Mouse (Mus musculus) lung, postnatal 10 days (tissue): Measurements from ENCODE around the gene Gpr34.

ENCODE experiments used
- DNase-seq: peaks from one replicate; pipeline ENCODE4 v3.0.0; 2021

The Gpr34 gene

DNA sequence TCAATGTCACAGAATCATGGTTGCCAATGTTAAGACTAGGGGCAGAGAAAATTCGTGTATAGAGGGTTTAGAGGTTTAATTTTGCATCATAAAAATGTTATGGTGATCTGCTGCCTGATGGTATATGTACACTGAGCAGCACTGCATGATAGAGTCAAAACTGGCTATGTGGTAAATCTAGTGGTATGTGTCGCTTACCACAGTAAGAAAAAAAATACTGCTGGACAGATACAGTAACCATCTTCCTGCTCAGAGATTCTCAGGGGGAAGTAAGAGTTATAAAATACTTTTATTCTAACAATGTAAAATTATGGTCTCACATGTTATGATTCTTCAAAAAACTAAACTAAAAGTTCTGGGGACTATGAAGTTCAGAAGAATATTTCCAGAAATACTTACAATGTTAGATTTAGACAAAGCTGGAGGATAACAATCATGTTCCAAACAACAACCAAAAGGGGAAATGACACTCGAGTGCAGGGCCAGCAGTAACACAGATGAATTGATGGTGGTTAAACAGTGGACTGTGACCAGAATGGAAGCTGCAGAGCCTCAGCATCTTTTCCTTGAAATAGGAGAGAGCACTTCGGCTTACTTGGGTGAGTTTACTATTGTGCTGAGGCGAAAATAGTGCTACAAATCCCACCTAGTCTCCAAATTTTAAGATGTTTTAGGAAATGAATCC lies at the start of gene Gpr34:
Gpr34 (plus strand) TSS at position 491 of the 685 bp plus-strand sequence.
- no peak for DNase-seq

DNA sequence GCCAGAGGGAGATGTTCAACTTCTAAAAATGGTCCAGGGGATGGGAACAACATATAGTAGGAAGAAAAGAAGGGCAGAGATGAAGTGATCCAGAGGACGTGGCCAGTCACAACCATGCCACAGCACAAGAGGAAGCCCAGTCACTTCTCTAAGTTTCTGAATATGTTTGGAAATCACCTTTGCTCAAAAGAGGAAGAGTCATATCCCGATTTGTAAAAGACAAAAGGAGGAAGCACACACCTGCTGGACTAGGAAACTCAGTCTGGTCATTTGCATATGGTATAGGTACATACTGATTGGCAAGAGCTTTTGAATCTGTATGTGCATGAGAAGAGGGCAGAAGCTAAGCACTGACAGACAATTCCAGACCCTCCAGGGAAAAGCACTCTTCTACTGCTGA lies 32.5 kb upstream of the Gpr34 start:
- no peak for DNase-seq

DNA sequence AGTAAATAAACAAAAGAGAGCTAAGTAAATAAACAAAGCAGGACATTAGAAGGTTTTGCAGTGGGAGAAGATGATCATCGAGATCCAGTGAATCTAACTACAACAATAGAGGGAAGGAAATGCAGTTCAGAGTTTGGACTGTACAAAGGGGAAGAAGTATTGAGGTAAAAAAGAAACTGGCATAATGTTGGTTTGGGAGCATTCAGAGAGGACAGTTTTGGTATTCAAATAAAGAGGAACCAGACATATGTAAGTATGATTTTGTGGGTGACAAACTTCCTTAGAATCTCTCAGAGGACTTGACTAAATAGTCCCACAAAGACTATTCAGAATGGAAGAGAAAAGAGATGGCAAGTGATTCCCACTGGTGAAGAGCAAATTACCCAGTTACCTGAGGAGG lies 31.9 kb upstream of the Gpr34 start:
- DNase-seq = no peak

DNA sequence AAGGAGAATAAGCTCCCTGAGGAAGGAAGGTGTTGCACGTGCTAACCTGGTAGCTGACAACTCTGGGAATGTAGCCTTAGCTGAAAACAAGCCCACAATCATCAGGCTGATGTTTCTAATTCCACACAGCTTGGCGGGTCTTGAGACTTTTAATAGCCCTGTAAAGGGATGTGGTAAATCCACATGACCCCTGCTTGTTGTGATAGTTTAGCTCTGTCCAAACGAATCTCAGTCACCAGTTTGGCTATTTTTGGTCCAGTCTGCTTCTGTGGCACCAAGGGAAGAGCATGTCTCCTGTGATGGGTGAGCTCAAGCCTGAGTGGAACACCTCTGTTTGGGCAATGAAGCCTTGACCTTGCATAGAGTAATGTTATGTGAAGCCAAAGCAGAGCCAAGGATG lies 25.1 kb upstream of the Gpr34 start:
- DNase-seq = no peak

DNA sequence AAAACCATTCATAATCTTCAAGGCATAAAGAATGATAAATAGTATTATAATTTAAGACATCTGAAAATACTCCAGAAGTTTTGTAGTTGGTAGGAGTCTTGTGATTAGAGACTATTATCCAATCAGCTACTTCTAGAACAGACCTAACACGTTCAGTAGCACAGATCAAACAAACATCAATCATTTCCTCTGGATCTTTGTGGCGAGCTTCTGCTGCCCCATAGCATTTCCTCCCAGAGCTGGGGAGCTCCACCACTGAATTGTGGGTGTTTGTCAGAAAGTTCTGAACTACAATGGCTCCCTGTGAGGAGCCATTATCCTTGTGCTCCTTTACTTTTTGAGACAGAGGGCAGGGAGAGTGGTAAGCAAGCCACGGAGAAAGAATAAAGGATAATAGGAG lies 24.1 kb upstream of the Gpr34 start:
- no peak for DNase-seq

DNA sequence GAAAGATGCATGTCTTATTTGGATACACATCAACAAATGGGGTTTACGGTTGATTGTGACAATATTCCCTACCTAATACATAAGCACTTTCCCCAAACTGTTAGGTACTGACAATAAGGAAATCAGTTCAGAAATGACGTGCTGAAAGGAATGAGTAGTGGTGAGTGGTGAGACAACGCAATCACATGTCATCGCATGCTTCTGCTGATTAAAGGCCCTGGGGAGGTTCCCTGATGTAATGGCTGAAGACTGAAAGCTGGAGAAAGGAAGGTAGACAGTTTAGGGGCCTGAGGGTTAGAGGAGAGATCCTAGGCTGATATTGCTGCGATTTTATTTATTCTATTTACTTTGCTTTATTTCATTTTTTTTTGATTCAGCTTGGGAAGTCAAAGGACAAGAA lies 20.8 kb upstream of the Gpr34 start:
- no peak for DNase-seq

DNA sequence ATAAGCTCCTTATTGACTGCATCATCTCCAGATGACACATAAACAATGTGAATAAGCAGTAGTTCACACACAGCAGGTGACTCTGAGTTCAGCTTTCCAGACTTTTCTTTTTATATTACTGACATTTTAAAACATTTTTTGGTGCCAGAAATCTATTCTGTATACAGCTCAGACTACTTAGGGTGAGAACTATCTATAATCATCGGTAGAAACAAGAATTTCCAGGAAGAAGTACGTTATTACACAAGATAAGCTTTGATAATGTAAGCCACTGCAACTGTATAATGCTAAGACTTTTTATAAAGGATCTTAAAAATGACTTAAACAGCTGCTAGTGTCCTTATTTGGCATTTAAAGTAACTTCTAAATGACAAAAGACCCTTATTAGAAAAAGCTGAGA lies 19.8 kb upstream of the Gpr34 start:
- DNase-seq = no peak

DNA sequence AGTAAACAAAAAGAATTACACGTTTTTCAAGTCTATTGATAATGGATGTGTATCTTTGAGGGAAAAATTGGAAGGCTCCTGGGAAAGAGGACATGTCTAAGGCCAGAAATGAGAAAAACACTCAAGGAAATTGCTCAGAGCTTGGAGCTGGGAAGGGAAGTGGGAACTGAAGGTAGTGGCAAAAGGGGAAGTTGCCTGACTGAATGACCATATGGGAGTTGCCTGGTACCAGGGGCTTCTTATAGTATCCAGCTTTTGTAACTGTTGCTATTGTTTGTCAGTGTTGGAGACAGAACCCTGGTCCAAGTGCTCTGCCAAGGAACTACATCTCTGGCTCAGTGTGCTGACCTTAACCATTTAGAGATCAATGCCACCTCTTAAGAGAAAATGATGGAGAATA lies 15.2 kb upstream of the Gpr34 start:
- DNase-seq = no peak

DNA sequence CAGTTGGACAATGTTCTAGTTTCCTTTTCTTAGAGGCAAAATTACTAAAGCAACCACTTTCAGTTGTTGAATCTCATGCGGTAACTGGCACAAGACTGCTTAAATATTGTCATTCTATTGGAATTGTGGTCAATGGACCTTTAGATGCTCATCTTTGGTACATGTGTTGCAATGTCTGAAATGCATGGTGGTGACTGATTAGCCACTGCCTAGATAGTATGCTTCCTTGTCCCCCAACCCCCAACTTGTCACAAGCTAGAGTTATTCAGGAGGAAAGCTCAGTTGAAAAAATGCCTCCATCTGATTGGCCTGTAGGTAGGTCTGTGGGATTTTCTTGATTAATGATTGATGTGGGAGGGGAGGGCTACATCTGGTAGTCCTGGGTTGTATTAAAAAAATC lies 14.6 kb upstream of the Gpr34 start:
- no peak for DNase-seq

DNA sequence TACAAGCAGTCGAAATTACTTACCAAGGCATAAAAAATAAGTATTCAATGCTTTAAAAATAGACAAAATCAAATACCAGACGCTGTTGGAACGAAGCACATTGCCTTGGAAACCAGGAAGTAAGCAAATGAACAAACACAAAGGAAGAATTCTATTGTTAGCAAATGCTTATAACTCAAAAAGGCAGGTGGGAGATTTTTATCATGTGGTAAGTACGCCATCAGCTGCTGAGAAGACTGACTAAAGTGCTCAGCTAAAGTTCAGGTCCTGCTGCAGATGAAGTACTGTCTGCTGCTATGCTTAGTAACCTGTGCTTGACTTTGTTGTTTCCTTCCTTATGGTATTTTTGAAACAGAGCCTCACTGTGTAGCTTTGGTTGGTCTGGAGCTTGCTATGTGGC lies 13.4 kb upstream of the Gpr34 start:
- DNase-seq = no peak

DNA sequence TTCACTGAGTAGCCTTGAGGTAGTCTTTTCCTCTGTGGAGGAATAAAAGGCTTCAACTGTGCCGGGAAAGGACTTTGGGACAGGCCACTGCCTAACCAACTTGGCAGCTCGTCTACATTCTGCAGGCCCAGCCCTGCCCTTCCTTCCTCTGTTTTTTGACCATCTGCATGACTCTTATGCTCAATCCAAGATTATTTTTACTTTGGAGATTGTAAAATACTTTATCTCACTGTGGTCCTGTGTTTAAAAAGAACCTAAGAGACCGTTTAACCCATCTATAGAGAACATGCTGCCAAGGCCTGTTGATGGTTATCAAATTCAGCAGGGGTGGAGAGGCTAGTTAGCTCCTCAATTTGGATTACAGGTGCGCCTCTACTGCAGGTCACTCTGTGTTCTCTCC lies 10.4 kb upstream of the Gpr34 start:
- DNase-seq = peak; percentile 3

DNA sequence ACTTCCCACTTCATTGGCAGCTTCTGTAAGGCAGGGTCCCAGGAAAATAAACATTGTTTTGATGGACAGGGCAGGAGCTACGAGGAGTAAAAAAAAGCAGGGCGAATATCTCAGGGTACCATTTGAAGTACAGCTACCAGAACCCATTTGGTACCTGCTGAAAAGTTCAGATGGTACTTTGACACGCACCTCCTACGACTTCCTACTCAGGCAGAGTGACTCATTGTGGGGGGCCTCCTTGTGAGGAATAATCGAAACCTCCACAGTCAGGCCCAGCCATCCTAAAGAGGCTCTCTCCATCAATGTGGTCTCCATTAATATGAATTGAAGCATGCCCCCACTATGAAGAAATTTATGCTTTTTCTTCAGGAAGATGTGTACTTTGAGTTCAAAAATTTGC lies 9.2 kb upstream of the Gpr34 start:
- no peak for DNase-seq

DNA sequence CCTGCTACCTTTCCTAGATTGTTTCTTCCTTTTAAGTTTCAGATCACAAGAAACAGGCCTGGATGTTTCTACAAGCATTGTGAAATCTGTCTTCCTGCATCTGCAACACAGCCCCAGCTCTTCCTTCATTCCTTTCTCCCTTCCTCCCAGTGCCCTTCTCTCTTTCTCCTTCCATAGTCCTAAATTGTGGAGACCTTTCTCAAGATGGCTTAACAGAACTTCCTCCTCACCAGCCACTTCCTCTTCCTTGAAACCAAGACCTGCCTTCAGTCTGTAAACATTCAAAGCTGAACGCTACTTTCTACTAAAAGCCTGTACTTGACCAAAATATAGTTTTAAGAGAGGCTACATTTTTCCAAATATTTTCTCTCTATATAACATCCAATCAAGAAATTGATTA lies 4.5 kb downstream of the Gpr34 start:
- DNase-seq = no peak

DNA sequence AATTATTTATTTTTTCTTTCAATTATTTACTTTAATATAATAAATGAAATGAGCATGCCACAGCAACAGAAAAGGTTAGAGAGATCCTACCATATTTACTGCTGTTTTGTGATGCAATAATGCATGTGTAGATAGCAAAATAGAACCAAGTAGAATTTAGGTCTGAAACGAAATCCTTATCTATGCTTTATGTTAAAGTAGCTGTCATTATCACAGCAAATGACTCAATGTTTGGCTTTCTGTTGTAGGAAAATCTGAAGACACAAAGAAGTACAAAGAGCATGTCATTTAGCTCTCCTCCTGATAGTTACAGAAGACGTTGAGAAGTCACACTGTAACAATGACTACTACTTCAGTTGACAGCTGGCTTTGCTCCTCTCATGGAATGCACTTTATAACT lies 7.0 kb downstream of the Gpr34 start:
- DNase-seq = no peak

DNA sequence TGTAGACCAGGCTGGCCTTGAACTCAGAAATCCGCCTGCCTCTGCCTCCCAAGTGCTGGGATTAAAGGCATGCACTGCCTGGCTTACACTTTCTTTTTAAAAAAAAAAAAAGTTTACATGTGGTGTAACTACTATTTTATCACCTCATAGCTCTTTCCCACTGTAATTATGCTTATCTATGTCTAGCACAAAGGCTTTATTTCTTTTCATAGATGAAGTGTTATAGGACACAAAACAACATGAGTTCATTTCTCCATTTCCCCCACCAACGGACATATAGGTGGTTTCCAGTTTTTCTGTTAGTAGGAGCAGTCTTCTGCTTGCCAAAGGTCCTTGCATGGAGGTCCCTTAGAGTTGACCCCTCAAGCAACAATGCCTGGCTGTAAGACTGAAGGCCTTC lies 20.0 kb downstream of the Gpr34 start:
- no peak for DNase-seq

DNA sequence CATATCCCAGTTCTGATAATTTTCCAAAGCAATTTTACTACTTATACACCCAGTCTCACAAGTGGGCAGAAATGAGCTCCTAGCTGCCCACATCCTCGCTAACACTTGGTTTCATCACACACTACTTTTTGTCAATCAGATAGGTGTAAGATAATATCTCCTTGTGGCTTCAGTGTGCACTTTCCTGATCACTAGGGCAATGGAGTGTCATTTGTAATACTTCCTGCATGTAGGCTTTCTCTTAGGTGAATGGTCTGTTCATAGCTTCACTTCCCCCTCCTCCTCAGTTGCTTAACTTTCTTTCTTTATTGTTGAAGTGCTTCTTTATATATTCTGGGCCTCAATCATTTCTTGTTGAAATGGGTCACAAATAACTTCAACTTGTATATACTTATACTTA lies 20.4 kb downstream of the Gpr34 start:
- DNase-seq = no peak

DNA sequence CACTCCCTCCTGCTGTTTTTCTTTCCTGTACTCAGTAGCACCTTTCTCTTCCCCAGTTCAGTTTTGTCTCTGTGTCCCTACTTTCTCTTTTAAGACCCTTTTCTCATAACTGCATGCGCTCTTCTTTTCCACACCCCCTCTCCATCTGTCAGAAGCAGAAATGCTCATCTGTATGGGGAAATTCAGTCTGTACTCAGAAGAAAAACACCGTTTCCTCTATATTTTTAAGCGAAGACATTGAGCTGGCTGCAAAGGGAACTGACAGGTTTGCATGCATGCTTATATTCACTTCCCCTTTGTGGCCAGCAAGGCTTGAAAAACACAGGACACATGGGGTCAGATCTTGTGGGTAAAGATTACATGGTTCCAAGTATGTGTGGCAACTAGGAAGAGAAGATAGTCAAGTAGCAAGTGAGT lies 23.1 kb downstream of the Gpr34 start:
- peak; percentile 1 for DNase-seq

DNA sequence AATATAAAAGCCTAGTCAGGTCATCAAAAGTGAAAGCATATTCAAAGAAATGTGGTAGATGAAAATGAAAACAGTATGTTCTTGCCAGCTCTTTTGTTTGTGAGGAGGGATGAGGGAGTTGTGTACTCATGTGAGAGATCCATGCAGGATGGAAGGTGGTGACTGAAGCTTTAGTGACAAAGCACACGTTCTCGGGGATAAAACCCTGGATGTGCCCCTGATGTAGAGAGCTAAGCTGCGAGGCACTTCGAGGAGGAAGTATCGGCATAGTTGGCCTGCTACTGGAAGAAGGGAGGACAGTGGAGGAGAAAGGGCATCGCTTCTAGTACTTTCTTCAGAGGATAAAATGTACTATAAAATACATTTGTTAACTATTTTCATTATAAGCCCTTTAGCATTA lies 24.0 kb downstream of the Gpr34 start:
- DNase-seq = no peak

DNA sequence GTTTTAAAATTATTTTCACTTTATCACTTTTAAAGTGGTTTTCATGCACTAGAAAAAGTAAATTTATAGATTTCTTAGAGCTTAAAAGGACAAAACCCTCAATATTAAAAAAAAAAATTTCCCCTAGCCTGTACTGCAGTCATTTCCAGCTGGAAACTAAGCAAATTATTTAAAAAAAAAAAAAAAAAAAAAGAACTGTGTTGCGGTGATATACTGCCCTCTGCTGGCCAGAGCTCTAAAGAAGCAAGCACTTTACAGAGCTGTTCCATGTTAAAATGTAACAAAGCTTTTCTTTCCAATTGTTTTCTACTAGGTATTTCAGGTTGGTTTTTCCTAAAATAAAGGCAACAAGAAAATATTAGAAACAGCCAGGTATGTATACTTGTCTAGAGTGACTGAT lies 24.8 kb downstream of the Gpr34 start:
- DNase-seq = peak; percentile 56

DNA sequence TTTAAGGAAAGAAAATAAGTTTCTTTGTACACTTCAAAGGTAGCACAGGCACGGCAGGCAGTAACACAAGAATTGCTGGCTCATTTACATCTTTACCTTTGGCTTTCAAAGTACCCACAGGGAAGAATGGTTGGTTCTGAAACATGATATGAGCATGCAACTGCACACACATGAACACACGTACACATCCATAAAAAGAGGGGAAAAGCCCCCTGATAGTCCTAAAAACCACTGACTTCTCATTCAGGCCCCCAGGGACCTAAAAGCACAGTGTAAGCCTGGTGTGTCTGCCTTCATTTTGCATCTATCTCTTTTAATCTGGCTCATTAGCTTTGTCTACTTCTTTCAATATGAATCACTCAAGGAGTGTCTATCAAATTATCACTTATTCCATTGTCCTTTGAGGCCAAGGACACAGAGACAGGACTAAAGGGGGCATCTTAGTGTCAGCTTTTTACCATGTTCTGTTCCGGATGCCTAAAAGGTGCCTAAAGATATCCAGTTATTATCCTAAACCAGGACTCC lies 26.8 kb downstream of the Gpr34 start:
- DNase-seq = no peak

DNA sequence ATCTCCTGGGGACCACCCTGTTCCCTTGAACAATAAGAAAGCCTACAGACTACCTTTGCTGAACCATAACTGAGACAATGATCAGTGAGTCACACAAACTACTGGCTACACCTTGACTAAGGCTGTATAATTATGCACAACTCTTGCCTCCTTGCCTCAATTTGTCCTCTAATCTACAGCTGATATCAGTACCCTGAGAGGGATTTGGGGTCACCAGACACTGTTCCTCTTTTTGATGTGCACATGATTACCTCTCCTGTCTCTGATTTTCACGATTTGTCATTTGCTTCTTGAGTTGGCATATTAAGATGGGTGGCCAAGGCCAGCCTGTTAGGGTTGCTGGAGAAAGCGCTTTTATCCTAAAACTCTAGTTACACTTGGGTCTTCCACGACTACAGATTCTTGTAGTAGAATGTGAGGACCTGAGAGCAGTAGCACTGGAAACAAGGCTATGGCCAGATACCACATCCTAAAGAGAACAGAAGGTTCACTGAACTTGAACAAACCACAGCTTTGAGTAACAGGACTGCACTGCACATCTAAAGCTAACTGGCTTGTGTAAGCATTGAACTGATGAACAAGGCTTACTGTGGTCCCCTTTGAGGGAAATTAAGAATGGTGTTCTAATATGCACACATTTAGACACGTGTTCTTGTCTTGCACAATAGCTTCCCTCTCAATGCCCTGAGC lies 27.5 kb downstream of the Gpr34 start:
- DNase-seq = no peak

DNA sequence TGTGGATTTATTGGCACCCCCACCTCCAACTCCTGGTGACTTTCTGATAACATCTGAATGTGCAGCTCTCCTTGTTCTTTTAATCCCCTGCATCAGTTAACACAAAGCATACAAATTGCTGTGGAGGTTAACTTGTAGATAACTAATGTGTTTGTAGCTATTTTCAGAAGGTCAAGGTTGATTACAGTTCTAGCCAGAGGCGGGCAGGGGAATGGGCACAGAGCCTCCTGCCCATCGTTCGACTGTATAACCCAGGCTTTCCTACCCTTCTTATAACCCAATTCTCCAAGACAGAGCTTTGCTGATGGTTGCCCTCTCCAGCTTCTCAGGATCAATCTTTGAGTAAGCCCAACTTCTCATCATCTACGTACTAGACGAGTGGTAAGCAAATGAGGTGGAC lies 29.2 kb downstream of the Gpr34 start, which contains the start of gene Gpr82:
Gpr82 (plus strand) TSS at position 301 of the 400 bp plus-strand sequence.
- DNase-seq = no peak

DNA sequence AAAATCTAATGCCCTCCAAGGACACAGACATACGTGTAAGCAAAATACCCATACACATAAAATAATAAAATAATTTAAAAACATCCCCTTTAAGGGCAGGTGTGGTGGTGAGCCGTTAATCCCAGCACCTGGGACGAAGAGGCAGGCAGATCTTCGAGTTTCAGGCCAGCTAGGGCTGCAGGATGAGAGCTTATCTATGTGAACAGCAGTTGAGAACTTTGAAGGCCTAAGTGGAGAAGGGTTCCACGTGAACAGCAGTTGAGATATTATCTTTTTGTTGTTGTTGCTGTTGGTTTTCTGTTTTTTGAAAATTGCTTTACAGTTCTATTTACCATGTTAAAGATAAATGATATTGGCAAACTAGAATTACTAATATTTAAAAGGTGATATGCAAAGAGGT lies 37.0 kb downstream of the Gpr34 start:
- no peak for DNase-seq

DNA sequence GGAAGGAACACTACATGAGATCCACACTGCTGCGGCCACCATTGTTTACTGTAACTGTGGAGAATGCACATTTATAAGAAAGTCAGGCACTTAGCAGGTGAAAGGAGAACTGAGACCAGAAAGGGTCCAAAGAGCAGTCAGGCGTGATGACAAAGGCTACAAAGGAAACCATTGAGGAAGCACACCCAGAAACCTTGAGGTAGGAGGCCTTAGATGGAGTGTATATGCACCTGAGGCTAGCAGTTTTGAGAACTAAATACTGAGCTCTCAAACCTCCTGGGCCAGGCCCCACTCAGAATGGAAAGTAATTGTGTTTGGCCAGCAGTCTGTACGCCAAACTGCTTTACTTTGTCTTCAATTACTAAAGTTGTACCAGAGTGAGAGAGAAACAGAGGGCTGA lies 38.5 kb downstream of the Gpr34 start:
- DNase-seq = no peak

DNA sequence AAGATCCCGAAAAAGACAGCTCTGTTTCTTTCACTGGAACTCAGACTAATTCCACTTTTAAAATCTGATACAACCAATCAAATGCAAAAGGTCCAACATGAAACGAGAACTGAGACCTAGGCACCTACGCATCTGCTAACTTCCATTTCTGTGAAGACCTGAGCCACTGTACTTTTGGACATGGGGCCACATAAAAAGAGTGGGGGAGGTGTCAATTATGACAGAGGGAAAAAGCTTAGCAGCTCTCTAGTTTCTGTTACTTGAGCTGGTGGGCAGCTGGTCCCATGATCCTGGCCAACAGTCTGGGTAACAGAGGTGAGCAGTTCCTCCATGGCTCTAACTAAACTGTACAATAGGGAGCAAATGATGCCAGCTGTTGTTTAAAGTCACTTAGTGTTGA lies 41.1 kb downstream of the Gpr34 start:
- no peak for DNase-seq
